In genomic region chr5:38094331-38094730, GRCm38 (mm10) we compare ENCODE assay signal across 25 mouse cellular contexts.
"Had no signal": no experiment of that assay in that cellular context is flagged by ENCODE, and none has a peak within 500 bp of the region (broad histone marks: within the 10 kb centered on the region; RNA-seq: fewer than 3 reads in every experiment).

No protein-coding gene starts in this region.

- H3K9me3 ChIP-seq: embryonic facial prominence, embryonic 10.5 days; embryonic facial prominence, embryonic 12.5 days; embryonic facial prominence, embryonic 13.5 days; embryonic facial prominence, embryonic 15.5 days; forebrain, embryonic 10.5 days; forebrain, embryonic 12.5 days; forebrain, embryonic 13.5 days; forebrain, embryonic 15.5 days had no signal

- H3K4me1 ChIP-seq: embryonic facial prominence, embryonic 12.5 days; embryonic facial prominence, embryonic 15.5 days had no signal

- DNase-seq: cerebellum, adult 2 months; cerebellum, adult 8-10 months; cerebellum, adult 9-10 months; cerebellum, adult 9-11 months; cerebellum, postnatal 10 days; cerebellum, postnatal 14 days; cerebellum, postnatal 25 days; cerebellum, postnatal 36 days; embryo, embryonic 11 days; forebrain, postnatal 0 days; gastrocnemius, adult 2 months; gastrocnemius, postnatal 10 days; gastrocnemius, postnatal 14 days; gastrocnemius, postnatal 25 days; gastrocnemius, postnatal 36 days; heart, adult 18-20 months had no signal

- H3K9ac ChIP-seq: embryonic facial prominence, embryonic 12.5 days; embryonic facial prominence, embryonic 13.5 days; embryonic facial prominence, embryonic 15.5 days; forebrain, embryonic 12.5 days; forebrain, embryonic 13.5 days; forebrain, embryonic 15.5 days; forebrain, postnatal 0 days had no signal

- H3K4me3 ChIP-seq: embryonic facial prominence, embryonic 10.5 days; embryonic facial prominence, embryonic 12.5 days; embryonic facial prominence, embryonic 13.5 days; embryonic facial prominence, embryonic 15.5 days; erythroblast, embryonic 14.5 days; forebrain, embryonic 10.5 days; forebrain, embryonic 12.5 days; forebrain, embryonic 13.5 days; forebrain, embryonic 15.5 days; gastrocnemius, adult 2 months had no signal

- H3K36me3 ChIP-seq: embryonic facial prominence, embryonic 10.5 days; embryonic facial prominence, embryonic 12.5 days; embryonic facial prominence, embryonic 15.5 days; forebrain, embryonic 10.5 days; forebrain, embryonic 12.5 days; forebrain, embryonic 15.5 days had no signal

- H3K27ac ChIP-seq: embryonic facial prominence, embryonic 10.5 days; embryonic facial prominence, embryonic 12.5 days; embryonic facial prominence, embryonic 13.5 days; embryonic facial prominence, embryonic 15.5 days; forebrain, embryonic 10.5 days; forebrain, embryonic 12.5 days; forebrain, embryonic 13.5 days; forebrain, embryonic 15.5 days; gastrocnemius, adult 2 months had no signal

- H3K27me3 ChIP-seq: embryonic facial prominence, embryonic 13.5 days; embryonic facial prominence, embryonic 15.5 days; forebrain, embryonic 13.5 days; forebrain, embryonic 15.5 days had no signal
